Mouse (Mus musculus): ENCODE data around the gene Tmed5. TPM values are rescaled to one million over a fixed set of nuclear protein-coding genes. Genes with fewer than 3 reads are reported as not detected.

Tmed5 gene
- polyA plus RNA-seq, 1 experiment from 2014 or later: 36.4 TPM

DNA sequence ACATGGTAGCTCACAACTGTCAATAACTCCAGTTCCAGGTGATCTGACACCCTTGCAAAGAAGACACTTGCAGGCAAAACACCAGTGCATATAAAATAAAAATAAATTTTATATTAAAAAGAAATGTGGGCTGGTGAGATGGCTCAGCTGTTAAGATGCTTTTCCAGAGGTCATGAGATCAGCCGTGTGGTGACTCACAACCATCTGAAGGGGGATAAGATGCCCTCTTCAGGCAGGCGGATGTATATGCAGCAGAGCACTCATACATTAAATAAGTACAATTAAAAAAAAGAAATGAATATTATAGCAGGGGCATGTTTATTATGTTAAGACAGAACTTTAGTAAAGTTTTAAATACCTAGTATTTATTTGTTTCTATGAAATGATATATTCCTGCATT lies 50.0 kb downstream of the Tmed5 start:
- H3K9me3 ChIP-seq (ENCODE audit: low read length): no peaks in the 10 kb centered on the region
- H3K4me3 ChIP-seq (ENCODE audit: low read depth, low read length): no peak overlapping the region
- peaks cover 13% of the 10 kb centered on the region; the same call in 1 of the 2 replicates for H3K36me3 ChIP-seq (ENCODE audit: insufficient read depth, low read length)
- no peak overlapping the region for H3K4me2 ChIP-seq (replicated peaks; ENCODE audit: low read depth, low read length)
- 36% methylated on average over 2 of the region's 2 CpGs for WGBS
- H3K9ac ChIP-seq (replicated peaks; ENCODE audit: low read depth): no peak overlapping the region
- H3K27me3 ChIP-seq (replicated peaks; ENCODE audit: insufficient read depth, low read length): no peaks in the 10 kb centered on the region
- no peak for TF ChIP-seq EP300 (IDR thresholded peaks at IDR 0.05)
- TF ChIP-seq CTCF (IDR thresholded peaks at IDR 0.05): peak; percentile 61
- H3K27ac ChIP-seq (ENCODE audit: low read length): no peak overlapping the region
- ATAC-seq (no peak), DNase-seq (ENCODE audit: low spot score) (peak; percentile 74)
- H3K4me1 ChIP-seq (ENCODE audit: insufficient read depth, low read depth, low read length): no peaks in the 10 kb centered on the region

- TF ChIP-seq EP300 (IDR thresholded peaks at IDR 0.05): no peak
- TF ChIP-seq CTCF (IDR thresholded peaks at IDR 0.05): no peak
Observed at GRCm38 (mm10) chr5:108079603-108080002, 52.8 kb downstream of the Tmed5 start.

GRCm38 (mm10) chr5:108076833-108077540 lies 55.4 kb downstream of the Tmed5 start:
- 66% methylated on average over 6 of the region's 6 CpGs for WGBS

More at GRCm38 (mm10) chr5:108079603-108080002, 52.8 kb downstream of the Tmed5 start:
- peak; percentile 17 for DNase-seq (ENCODE audit: low spot score)
- no peaks in the 10 kb centered on the region for H3K27me3 ChIP-seq (replicated peaks; ENCODE audit: insufficient read depth, low read length)
- no peak overlapping the region for H3K27ac ChIP-seq (ENCODE audit: low read length)
- H3K4me1 ChIP-seq (ENCODE audit: insufficient read depth, low read depth, low read length): no peaks in the 10 kb centered on the region
- no peak overlapping the region for H3K9ac ChIP-seq (replicated peaks; ENCODE audit: low read depth)
- no peak overlapping the region for H3K4me3 ChIP-seq (ENCODE audit: low read depth, low read length)
- no peaks in the 10 kb centered on the region for H3K36me3 ChIP-seq (ENCODE audit: insufficient read depth, low read length)
- no peak overlapping the region for H3K4me2 ChIP-seq (replicated peaks; ENCODE audit: low read depth, low read length)
- no peaks in the 10 kb centered on the region for H3K9me3 ChIP-seq (ENCODE audit: low read length)
- ATAC-seq: no peak

DNA sequence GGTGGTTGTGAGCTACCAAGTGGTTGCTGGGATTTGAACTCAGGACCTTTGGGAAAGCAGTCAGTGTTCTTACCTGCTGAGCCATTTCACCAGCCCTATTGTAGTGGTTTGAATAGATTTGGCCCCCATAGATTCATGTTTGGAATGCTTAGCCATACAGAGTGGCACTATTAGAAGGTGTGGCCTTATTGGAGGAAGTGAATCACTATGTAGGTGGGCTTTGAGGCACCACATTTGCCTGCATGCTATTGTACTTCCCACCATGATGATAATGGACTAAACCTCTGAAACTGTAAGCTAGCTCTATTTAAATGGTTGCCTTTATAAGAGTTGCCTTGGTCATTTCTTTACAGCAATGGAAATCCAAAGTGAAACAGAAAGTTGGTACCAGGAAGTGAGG lies 56.2 kb downstream of the Tmed5 start:
- Histone ChIP-seq H3K9ac (replicated peaks; ENCODE audit: low read depth) (no peak overlapping the region), H3K4me1 (ENCODE audit: insufficient read depth, low read depth, low read length) (no peaks in the 10 kb centered on the region), H3K27me3 (replicated peaks; ENCODE audit: insufficient read depth, low read length) (no peaks in the 10 kb centered on the region), H3K9me3 (ENCODE audit: low read length) (no peaks in the 10 kb centered on the region), H3K4me2 (replicated peaks; ENCODE audit: low read depth, low read length) (no peak overlapping the region), H3K4me3 (ENCODE audit: low read depth, low read length) (no peak overlapping the region), H3K27ac (ENCODE audit: low read length) (no peak overlapping the region), H3K36me3 (ENCODE audit: insufficient read depth, low read length) (no peaks in the 10 kb centered on the region)
- TF ChIP-seq EP300 (IDR thresholded peaks at IDR 0.05) (no peak), CTCF (IDR thresholded peaks at IDR 0.05) (no peak)
- no peak for DNase-seq (ENCODE audit: low spot score)
- ATAC-seq: no peak

More at GRCm38 (mm10) chr5:108076833-108077540, 55.4 kb downstream of the Tmed5 start:
- DNase-seq (ENCODE audit: low spot score): no peak
- Histone ChIP-seq H3K36me3 (ENCODE audit: insufficient read depth, low read length) (no peaks in the 10 kb centered on the region), H3K27me3 (replicated peaks; ENCODE audit: insufficient read depth, low read length) (no peaks in the 10 kb centered on the region), H3K9me3 (ENCODE audit: low read length) (no peaks in the 10 kb centered on the region), H3K4me2 (replicated peaks; ENCODE audit: low read depth, low read length) (no peak overlapping the region), H3K27ac (ENCODE audit: low read length) (no peak overlapping the region), H3K9ac (replicated peaks; ENCODE audit: low read depth) (no peak overlapping the region), H3K4me3 (ENCODE audit: low read depth, low read length) (no peak overlapping the region), H3K4me1 (ENCODE audit: insufficient read depth, low read depth, low read length) (no peaks in the 10 kb centered on the region)
- no peak for TF ChIP-seq CTCF (IDR thresholded peaks at IDR 0.05)
- TF ChIP-seq EP300 (IDR thresholded peaks at IDR 0.05): no peak
- no peak for ATAC-seq

DNA sequence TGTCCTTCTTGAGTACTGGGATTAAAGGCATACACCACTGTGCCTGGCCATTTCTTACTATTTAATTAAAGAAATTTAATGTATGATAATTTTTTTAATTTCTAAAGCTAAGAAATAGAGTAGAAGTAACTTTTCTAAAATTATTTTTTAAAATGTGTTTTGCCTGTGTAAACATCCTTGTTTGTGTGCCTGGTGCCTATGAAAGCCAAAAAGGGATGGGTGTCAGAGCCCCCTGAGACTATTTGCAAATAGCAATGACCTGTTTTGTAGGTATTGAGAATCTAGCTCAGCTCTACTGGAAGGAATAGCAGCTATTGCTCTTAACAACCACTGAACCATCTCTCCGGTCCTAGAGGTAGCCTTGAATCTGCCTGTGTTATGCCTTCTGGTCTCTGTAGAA lies 60.1 kb downstream of the Tmed5 start:
- no peaks in the 10 kb centered on the region for H3K36me3 ChIP-seq (ENCODE audit: insufficient read depth, low read length)
- no peak overlapping the region for H3K9ac ChIP-seq (replicated peaks; ENCODE audit: low read depth)
- no peaks in the 10 kb centered on the region for H3K27me3 ChIP-seq (replicated peaks; ENCODE audit: insufficient read depth, low read length)
- no peak for TF ChIP-seq EP300 (IDR thresholded peaks at IDR 0.05)
- TF ChIP-seq CTCF (IDR thresholded peaks at IDR 0.05): no peak
- no peak overlapping the region for H3K27ac ChIP-seq (ENCODE audit: low read length)
- ATAC-seq: no peak
- DNase-seq (ENCODE audit: low spot score): no peak
- WGBS: 95% methylated on average over 1 of the region's 1 CpGs
- H3K4me1 ChIP-seq (ENCODE audit: insufficient read depth, low read depth, low read length): no peaks in the 10 kb centered on the region
- no peak overlapping the region for H3K4me2 ChIP-seq (replicated peaks; ENCODE audit: low read depth, low read length)
- no peaks in the 10 kb centered on the region for H3K9me3 ChIP-seq (ENCODE audit: low read length)
- no peak overlapping the region for H3K4me3 ChIP-seq (ENCODE audit: low read depth, low read length)

DNA sequence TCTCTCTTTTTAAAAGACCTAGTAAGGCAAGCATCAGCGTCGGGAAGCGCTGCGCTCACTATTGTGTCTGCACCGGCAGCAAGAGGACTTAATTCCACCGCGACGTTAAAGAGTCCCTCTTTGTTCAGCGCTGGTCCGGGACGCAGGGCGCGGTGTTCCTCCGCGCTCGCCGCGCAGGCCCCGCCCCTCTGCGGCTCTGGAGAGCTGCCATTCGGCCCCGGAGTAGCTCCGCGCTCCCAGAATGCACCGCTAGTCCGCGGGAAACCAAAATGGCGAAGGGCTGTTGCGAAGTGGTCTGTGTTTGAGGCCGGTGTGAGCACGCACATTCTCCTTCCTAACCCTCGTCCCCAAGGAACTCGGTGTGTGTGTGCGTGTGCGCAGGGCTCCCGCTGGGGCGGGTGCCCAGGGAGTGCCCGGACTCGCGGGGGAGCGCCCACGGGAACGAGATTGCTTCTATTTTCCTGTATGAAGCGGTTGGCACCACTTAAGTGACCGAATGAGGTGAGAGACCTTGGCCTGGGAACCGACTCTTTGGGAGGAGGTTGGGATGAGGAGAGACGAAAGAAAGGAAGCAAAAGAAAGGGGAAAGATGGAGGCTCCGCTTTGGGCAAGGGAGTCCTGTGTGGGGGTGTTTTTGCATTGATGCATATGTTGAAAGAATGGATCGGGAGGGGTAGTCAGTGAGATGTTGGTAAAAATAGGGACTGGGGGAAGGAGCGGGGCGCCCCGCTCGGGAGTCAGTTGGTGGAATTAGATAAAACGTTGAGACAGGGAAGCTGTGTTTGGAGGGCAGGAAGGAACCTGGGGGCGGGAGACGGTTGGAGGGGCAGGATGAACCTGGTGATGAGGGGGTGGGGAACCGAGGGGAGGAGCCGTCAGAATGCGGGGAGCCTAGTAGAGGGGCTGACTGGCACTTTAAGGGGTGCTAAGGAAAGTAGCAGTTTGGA lies 66.7 kb downstream of the Tmed5 start, which contains the start of gene Mtf2:
Gene Mtf2, plus strand, starts transcription at position 210 of the 947 bp plus-strand sequence.
- no peaks in the 10 kb centered on the region for H3K36me3 ChIP-seq (ENCODE audit: insufficient read depth, low read length)
- no peaks in the 10 kb centered on the region for H3K27me3 ChIP-seq (replicated peaks; ENCODE audit: insufficient read depth, low read length)
- peaks cover 6% of the 10 kb centered on the region; the same call in 1 of the 2 replicates for H3K4me1 ChIP-seq (ENCODE audit: insufficient read depth, low read depth, low read length)
- H3K27ac ChIP-seq (ENCODE audit: low read length): peak within 1 kb of the TSS; percentile 94
- TF ChIP-seq EP300 (IDR thresholded peaks at IDR 0.05) (no peak), CTCF (IDR thresholded peaks at IDR 0.05) (peak; percentile 55)
- H3K9me3 ChIP-seq (ENCODE audit: low read length): no peaks in the 10 kb centered on the region
- ATAC-seq (peak; percentile 99), DNase-seq (ENCODE audit: low spot score) (peak; percentile 96)
- H3K4me3 ChIP-seq (ENCODE audit: low read depth, low read length): peak within 1 kb of the TSS; percentile 96
- H3K9ac ChIP-seq (replicated peaks; ENCODE audit: low read depth): peak within 1 kb of the TSS; percentile 99
- peak within 1 kb of the TSS; percentile 85 for H3K4me2 ChIP-seq (replicated peaks; ENCODE audit: low read depth, low read length)
- under 1% methylated on average over 59 of the region's 59 CpGs for WGBS

Measured in lung, postnatal 0 days (tissue).